Mouse (Mus musculus): ENCODE results near the gene Wfs1. TPM values are rescaled to one million over a fixed set of nuclear protein-coding genes. Genes with fewer than 3 reads are reported as not detected.

The Wfs1 gene
- polyA plus RNA-seq, 1 experiment = 83.4 TPM

GRCm38 (mm10) chr5:36917245-36917644, 71.8 kb downstream of the Wfs1 start:
- Histone ChIP-seq H3K4me2 (ENCODE audit: low read depth) (no peak overlapping the region), H3K36me3 (ENCODE audit: control insufficient read depth, insufficient read depth) (no peaks in the 10 kb centered on the region), H3K27me3 (ENCODE audit: control insufficient read depth, insufficient read depth, insufficient read length) (peaks cover 66% of the 10 kb centered on the region), H3ac (ENCODE audit: control insufficient read depth, insufficient read length) (no peak overlapping the region), H3K4me3 (no peak overlapping the region), H3K79me2 (ENCODE audit: control insufficient read depth, insufficient read depth) (no peaks in the 10 kb centered on the region)
- TF ChIP-seq REST (IDR thresholded peaks at IDR 0.05; ENCODE audit: insufficient read depth, insufficient read length) = no peak
- no peak for TF ChIP-seq E2F4 (IDR thresholded peaks at IDR 0.05; ENCODE audit: insufficient read depth)
- no peak for TF ChIP-seq MYOD1 (IDR thresholded peaks at IDR 0.05; ENCODE audit: control insufficient read depth in 1 of 3, insufficient read length in 2 of 3, low read depth in 2 of 3)
- TF ChIP-seq TCF12 (IDR thresholded peaks at IDR 0.05; ENCODE audit: insufficient read depth, poor library complexity, severe bottlenecking) = no peak
- TF ChIP-seq POLR2AphosphoS2 (IDR thresholded peaks at IDR 0.05; ENCODE audit: insufficient read length, low read depth) = no peak
- TF ChIP-seq SRF (IDR thresholded peaks at IDR 0.05; ENCODE audit: control insufficient read depth, insufficient read length, low read depth) = no peak
- TF ChIP-seq CEBPB (IDR thresholded peaks at IDR 0.05; ENCODE audit: insufficient read depth, poor library complexity, severe bottlenecking) = no peak
- TF ChIP-seq MYOG (IDR thresholded peaks at IDR 0.05; ENCODE audit: control insufficient read depth in 1 of 3, insufficient read depth in 1 of 3, insufficient read length in 2 of 3, low read depth in 2 of 3) = no peak
- no peak for TF ChIP-seq TCF3 (IDR thresholded peaks at IDR 0.05; ENCODE audit: insufficient read length, low read depth)
- no peak for TF ChIP-seq USF1 (IDR thresholded peaks at IDR 0.05; ENCODE audit: low read depth)
- no peak for TF ChIP-seq POLR2A (IDR thresholded peaks at IDR 0.05; ENCODE audit: insufficient read length, low read depth)
- TF ChIP-seq MAX (IDR thresholded peaks at IDR 0.05; ENCODE audit: low read depth) = no peak

- Histone ChIP-seq H3K79me2 (ENCODE audit: control insufficient read depth, insufficient read depth) (no peaks in the 10 kb centered on the region), H3K4me2 (ENCODE audit: low read depth) (no peak overlapping the region), H3K27me3 (ENCODE audit: control insufficient read depth, insufficient read depth, insufficient read length) (peaks cover 67% of the 10 kb centered on the region), H3ac (ENCODE audit: control insufficient read depth, insufficient read length) (no peak overlapping the region), H3K36me3 (ENCODE audit: control insufficient read depth, insufficient read depth) (no peaks in the 10 kb centered on the region), H3K4me3 (no peak overlapping the region)
- TF ChIP-seq MYOD1 (IDR thresholded peaks at IDR 0.05; ENCODE audit: control insufficient read depth in 1 of 3, insufficient read length in 2 of 3, low read depth in 2 of 3) (peak in 2 of 3 experiments; percentile 78 to 92), TCF12 (IDR thresholded peaks at IDR 0.05; ENCODE audit: insufficient read depth, poor library complexity, severe bottlenecking) (peak; percentile 58), TCF3 (IDR thresholded peaks at IDR 0.05; ENCODE audit: insufficient read length, low read depth) (peak; percentile 88), MYOG (IDR thresholded peaks at IDR 0.05; ENCODE audit: control insufficient read depth in 1 of 3, insufficient read depth in 1 of 3, insufficient read length in 2 of 3, low read depth in 2 of 3) (peak; percentile 79 to 95 (median 85)), CEBPB (IDR thresholded peaks at IDR 0.05; ENCODE audit: insufficient read depth, poor library complexity, severe bottlenecking) (no peak), POLR2A (IDR thresholded peaks at IDR 0.05; ENCODE audit: insufficient read length, low read depth) (no peak)
These were observed 72.4 kb downstream of the Wfs1 start for GRCm38 (mm10) chr5:36916581-36916980.

Other genes starting within 250 kb of the Wfs1 start
- gene Bloc1s4, start 240.6 kb downstream of the Wfs1 start, polyA plus RNA-seq (2012; fragmentation: generic; extraction: Trizol) = 20.3 TPM
- 263 TPM for gene Mrfap1, start 192.4 kb downstream of the Wfs1 start, polyA plus RNA-seq (2012; fragmentation: generic; extraction: Trizol)
- gene Man2b2, start 158.6 kb downstream of the Wfs1 start, polyA plus RNA-seq (2012; fragmentation: generic; extraction: Trizol) = 9.7 TPM
- gene Ppp2r2c, start 120.7 kb downstream of the Wfs1 start, polyA plus RNA-seq (2012; fragmentation: generic; extraction: Trizol) = 0.01 TPM
- not detected for gene Gm1043, start 96.2 kb upstream of the Wfs1 start, polyA plus RNA-seq (2012; fragmentation: generic; extraction: Trizol)

All from myocyte (in vitro differentiated cells).